Comparison of ENCODE assay signal across 8 mouse cellular contexts in the genomic region with DNA sequence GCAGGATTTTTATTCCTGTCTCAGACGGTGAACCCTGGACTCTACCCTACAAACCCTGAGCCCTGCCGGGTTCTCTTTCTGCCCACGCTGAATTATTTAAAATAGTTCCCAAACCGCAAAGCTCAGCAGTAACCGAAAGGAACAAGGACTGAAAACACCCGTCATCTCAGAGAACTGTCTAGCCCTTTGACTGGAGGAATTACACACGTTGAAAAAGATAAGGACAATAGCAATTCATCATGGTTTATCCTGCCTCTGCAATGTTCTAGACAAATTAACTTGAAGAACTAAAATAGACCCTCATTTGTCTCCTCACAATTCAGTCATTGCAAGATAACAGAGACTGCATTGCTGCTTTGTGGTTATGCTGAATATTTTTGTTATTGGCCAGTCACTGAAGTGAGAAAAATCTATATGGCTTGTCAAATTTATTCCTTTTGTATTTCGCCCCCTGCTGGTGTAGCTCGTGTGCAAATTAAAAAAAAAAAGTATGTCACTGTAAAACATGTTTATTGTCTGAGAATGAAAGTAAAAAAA. TPM values are rescaled to one million over a fixed set of nuclear protein-coding genes. Genes with fewer than 3 reads are reported as not detected.
DNase-seq lines count a peak whose midpoint lies in the region; ATAC-seq and TF ChIP-seq lines count a peak whose summit lies in the region.

No protein-coding gene starts in this region.

- peak overlapping the region; percentile 89 for H3K27ac ChIP-seq in ES-Bruce4 (ENCODE audit: insufficient read depth, low read length)
- H3K27ac ChIP-seq in bone marrow macrophage, adult 2 months (ENCODE audit: insufficient read depth, low read depth, low read length), result peak overlapping the region; percentile 99
- peak overlapping the region; percentile 97 for H3K27ac ChIP-seq in liver, embryonic 16.5 days (ENCODE audit: low read length)
- H3K27ac ChIP-seq in neural tube, embryonic 13.5 days (replicated peaks), result peak overlapping the region; percentile 98

- 0% methylated on average over 9 of the region's 9 CpGs for WGBS in liver, embryonic 16.5 days (ENCODE audit: insufficient replicate concordance)
- under 1% methylated on average over 9 of the region's 9 CpGs for WGBS in neural tube, embryonic 13.5 days

- peaks cover 1% of the 10 kb centered on the region for H3K4me1 ChIP-seq in ES-Bruce4 (ENCODE audit: control insufficient read depth, insufficient read depth, low read length)
- H3K4me1 ChIP-seq in bone marrow macrophage, adult 2 months (ENCODE audit: control insufficient read depth, insufficient read depth, low read length), result peaks cover 11% of the 10 kb centered on the region
- peaks cover 2% of the 10 kb centered on the region for H3K4me1 ChIP-seq in liver, embryonic 16.5 days (ENCODE audit: control insufficient read depth, low read depth, low read length)
- H3K4me1 ChIP-seq in neural tube, embryonic 13.5 days (replicated peaks), result peaks cover 12% of the 10 kb centered on the region

- H3K4me3 ChIP-seq in ES-Bruce4 (ENCODE audit: low read depth, low read length), result peak overlapping the region; percentile 58
- peak overlapping the region; percentile 73 for H3K4me3 ChIP-seq in bone marrow macrophage, adult 2 months (ENCODE audit: insufficient read depth, low read length)
- peak overlapping the region; percentile 99 for H3K4me3 ChIP-seq in liver, embryonic 16.5 days (ENCODE audit: low read depth, low read length)
- peak overlapping the region; percentile 94 for H3K4me3 ChIP-seq in neural tube, embryonic 13.5 days

- H3K4me2 ChIP-seq in liver, embryonic 16.5 days (ENCODE audit: low read depth, low read length), result peak overlapping the region; percentile 84
- peak overlapping the region; percentile 77 for H3K4me2 ChIP-seq in neural tube, embryonic 13.5 days

- peak; percentile 40 for ATAC-seq in erythroblast, adult 5-6 weeks (replicated peaks; ENCODE audit: low FRiP score, poor library complexity, severe bottlenecking)
- ATAC-seq in liver, embryonic 16.5 days (ENCODE audit: low read depth), result no peak
- ATAC-seq in neural tube, embryonic 13.5 days (ENCODE audit: low read depth), result peak; percentile 13

- H3K27me3 ChIP-seq in ES-Bruce4 (ENCODE audit: control insufficient read depth, insufficient read depth, low read length, poor library complexity, severe bottlenecking), result no peaks in the 10 kb centered on the region
- H3K27me3 ChIP-seq in liver, embryonic 16.5 days (ENCODE audit: control insufficient read depth, insufficient read depth, low read depth, low read length), result no peaks in the 10 kb centered on the region
- no peaks in the 10 kb centered on the region for H3K27me3 ChIP-seq in neural tube, embryonic 13.5 days

- H3K9me3 ChIP-seq in ES-Bruce4 (replicated peaks; ENCODE audit: control insufficient read depth, insufficient read depth, low read length, poor library complexity, severe bottlenecking), result no peaks in the 10 kb centered on the region
- H3K9me3 ChIP-seq in liver, embryonic 16.5 days (replicated peaks; ENCODE audit: control insufficient read depth, low read length), result no peaks in the 10 kb centered on the region
- no peaks in the 10 kb centered on the region for H3K9me3 ChIP-seq in neural tube, embryonic 13.5 days

- H3K9ac ChIP-seq in ES-Bruce4 (ENCODE audit: low read depth, poor library complexity, severe bottlenecking), result peak overlapping the region; percentile 90
- peak overlapping the region; percentile 98 for H3K9ac ChIP-seq in liver, embryonic 16.5 days (ENCODE audit: low read depth, low read length)
- peak overlapping the region; percentile 79 for H3K9ac ChIP-seq in neural tube, embryonic 13.5 days

- intact Hi-C loops in heart, postnatal 10 days (cut with DNase I), result loop anchor here (2.0 to 5.0 kb wide), 4 partner anchors 110 to 296 kb away; a partner anchor contains a TSS

- peak; percentile 71 to 84 for DNase-seq in heart, postnatal 10 days
- peak; percentile 50 to 69 for DNase-seq in kidney, postnatal 4 days
- DNase-seq in thymus, postnatal 14 days, result peak; percentile 85

- no peak for TF ChIP-seq EP300 in ES-Bruce4 (IDR thresholded peaks at IDR 0.05; ENCODE audit: insufficient read depth, low read depth, low read length)

- H3K36me3 ChIP-seq in ES-Bruce4 (ENCODE audit: control insufficient read depth, insufficient read depth, low read length, poor library complexity, severe bottlenecking), result no peaks in the 10 kb centered on the region; the same call in 1 of the 2 replicates
- no peaks in the 10 kb centered on the region for H3K36me3 ChIP-seq in liver, embryonic 16.5 days (ENCODE audit: control insufficient read depth, insufficient read depth)
- H3K36me3 ChIP-seq in neural tube, embryonic 13.5 days, result no peaks in the 10 kb centered on the region

- TF ChIP-seq CTCF in ES-Bruce4 (IDR thresholded peaks at IDR 0.05; ENCODE audit: low read depth, low read length), result no peak
- no peak for TF ChIP-seq CTCF in bone marrow macrophage, adult 2 months (IDR thresholded peaks at IDR 0.05; ENCODE audit: low read depth, low read length)

- no peak for TF ChIP-seq POLR2A in ES-Bruce4 (IDR thresholded peaks at IDR 0.05; ENCODE audit: insufficient read depth, low read length)
- TF ChIP-seq POLR2A in bone marrow macrophage, adult 2 months (IDR thresholded peaks at IDR 0.05; ENCODE audit: borderline replicate concordance, low read depth, low read length), result no peak

RNA-seq across cellular contexts. Expression of a gene that starts 1.0 kb away (rescaled TPM):
- polyA plus RNA-seq in ES-Bruce4 (2011; ENCODE audit: insufficient read depth, insufficient read length, low read depth, missing spikeins), result 34.8 and 43.6 TPM in 2 replicates
- 95.8 and 117 TPM in 2 replicates for polyA plus RNA-seq in bone marrow macrophage, adult 2 months (2012; ENCODE audit: insufficient read depth, insufficient read length, missing spikeins)
- 55.6 and 113 TPM in 2 replicates for total RNA-seq in erythroblast, adult 5-6 weeks (2015; ENCODE audit: low replicate concordance)
- 60.3 and 67.9 TPM in 2 replicates for total RNA-seq in erythroblast, adult 5-6 weeks (2017; ENCODE audit: low replicate concordance)
- total RNA-seq in heart, postnatal 10 days (2021), result 10 to 100 TPM; 23.3 to 24.3 TPM
- 10.6 and 11.2 TPM in 2 replicates for polyA plus RNA-seq in liver, embryonic 16.5 days (2015; fragmentation: Nextera tagmentation; extraction: Ambion mirVana)
- polyA plus RNA-seq in neural tube, embryonic 13.5 days (2015; fragmentation: Nextera tagmentation; extraction: Ambion mirVana), result 33.0 and 38.3 TPM in 2 replicates
